Mouse (Mus musculus): ENCODE measurements around the gene Grm8. TPM values are rescaled to one million over a fixed set of nuclear protein-coding genes. Genes with fewer than 3 reads are reported as not detected.
A peak's percentile ranks its signal among the peaks of the same experiment; 100 is the strongest.

Gene Grm8
- polyA plus RNA-seq, 1 experiment from 2014 or later = 1.9 TPM

DNA sequence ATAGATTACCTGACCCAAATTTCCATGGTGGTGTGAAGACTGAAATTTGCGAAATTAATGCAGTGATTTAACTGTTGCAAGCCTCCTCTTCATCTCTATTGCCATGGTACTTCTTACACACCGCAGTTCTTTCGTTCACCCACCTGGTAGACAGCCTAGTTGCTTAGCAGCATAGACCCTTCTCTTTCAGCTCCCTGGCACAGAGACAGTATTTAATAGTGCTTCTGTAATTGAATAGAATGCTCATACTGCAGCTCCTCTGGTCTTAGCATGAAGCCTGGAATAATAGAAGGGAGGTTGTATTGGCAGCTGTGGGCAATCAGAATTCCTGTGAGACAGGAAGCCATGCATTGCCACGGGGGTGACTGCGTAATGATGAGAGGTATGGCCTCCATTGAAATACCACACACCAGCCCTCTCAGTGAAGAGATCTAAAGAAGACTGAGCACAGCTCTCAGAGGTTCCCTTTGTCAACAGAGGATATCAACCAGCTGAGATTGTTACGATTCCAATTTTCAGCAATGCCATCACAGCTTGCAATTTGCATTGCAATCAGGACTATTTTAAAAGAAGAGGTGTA is 178.6 kb downstream of the Grm8 start:
- no peak overlapping the region for H3K4me2 ChIP-seq (replicated peaks; ENCODE audit: low read depth, low read length)
- H3K4me1 ChIP-seq (replicated peaks; ENCODE audit: control insufficient read depth, insufficient read depth, low read length) = no peaks in the 10 kb centered on the region
- ATAC-seq (ENCODE audit: low FRiP score) (no peak), DNase-seq (ENCODE audit: low spot score) (no peak)
- H3K36me3 ChIP-seq (ENCODE audit: control insufficient read depth, insufficient read depth, low read length) = no peaks in the 10 kb centered on the region
- H3K27me3 ChIP-seq (ENCODE audit: control insufficient read depth, insufficient read depth, low read length) = no peaks in the 10 kb centered on the region
- 82% methylated on average over 6 of the region's 6 CpGs for WGBS
- no peaks in the 10 kb centered on the region for H3K9me3 ChIP-seq (ENCODE audit: control insufficient read depth, low read length)
- no peak overlapping the region for H3K9ac ChIP-seq (ENCODE audit: low read depth, low read length)
- H3K27ac ChIP-seq (ENCODE audit: low read depth, low read length) = no peak overlapping the region
- no peak overlapping the region for H3K4me3 ChIP-seq (ENCODE audit: low read depth, low read length)

DNA sequence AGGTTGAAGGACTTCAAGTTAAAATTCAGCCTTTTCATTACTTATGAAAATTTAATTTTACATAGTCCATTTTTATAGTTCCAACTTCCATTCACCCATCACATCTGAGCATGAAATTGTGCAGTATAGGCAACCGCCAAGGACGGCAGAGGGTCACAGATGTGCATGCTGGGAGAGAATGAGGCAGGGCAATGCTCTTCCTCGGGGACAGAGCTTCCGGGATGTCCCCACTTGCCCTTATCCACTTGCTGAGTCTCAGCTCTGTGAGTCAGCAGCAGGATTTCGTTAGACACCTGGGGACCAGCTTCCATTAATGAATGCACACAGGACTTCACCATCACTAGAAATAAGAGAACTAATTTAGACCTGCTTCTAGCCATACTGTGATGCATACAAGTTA is 183.5 kb downstream of the Grm8 start:
- H3K27ac ChIP-seq (ENCODE audit: low read depth, low read length) = no peak overlapping the region
- no peak overlapping the region for H3K9ac ChIP-seq (ENCODE audit: low read depth, low read length)
- WGBS = 61% methylated on average over 5 of the region's 5 CpGs
- H3K4me3 ChIP-seq (ENCODE audit: low read depth, low read length) = no peak overlapping the region
- no peaks in the 10 kb centered on the region for H3K9me3 ChIP-seq (ENCODE audit: control insufficient read depth, low read length)
- H3K4me1 ChIP-seq (replicated peaks; ENCODE audit: control insufficient read depth, insufficient read depth, low read length) = no peaks in the 10 kb centered on the region
- H3K4me2 ChIP-seq (replicated peaks; ENCODE audit: low read depth, low read length) = no peak overlapping the region
- H3K36me3 ChIP-seq (ENCODE audit: control insufficient read depth, insufficient read depth, low read length) = no peaks in the 10 kb centered on the region
- DNase-seq (ENCODE audit: low spot score) = no peak
- ATAC-seq (ENCODE audit: low FRiP score) = no peak
- H3K27me3 ChIP-seq (ENCODE audit: control insufficient read depth, insufficient read depth, low read length) = no peaks in the 10 kb centered on the region

DNA sequence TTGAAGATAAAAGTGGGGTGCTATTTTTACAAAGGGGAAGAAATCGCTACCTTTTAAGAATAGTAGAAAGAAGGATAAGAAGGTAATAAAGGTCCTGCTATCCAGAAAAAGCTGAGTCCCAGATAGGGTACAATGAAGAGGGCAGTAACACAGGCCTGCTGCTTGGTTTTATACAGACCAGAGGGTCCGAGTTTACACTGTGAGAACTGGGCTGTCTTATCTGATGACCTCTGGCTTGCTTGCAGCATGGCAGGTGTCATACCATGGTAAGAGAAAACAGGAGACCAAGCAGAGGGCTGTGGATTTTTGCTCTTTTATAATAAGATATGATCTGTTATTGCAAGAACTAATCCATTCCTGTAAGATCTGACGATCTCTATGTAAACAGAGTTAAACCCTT is 206.9 kb downstream of the Grm8 start:
- 79% methylated on average over 3 of the region's 3 CpGs for WGBS
- H3K4me2 ChIP-seq (replicated peaks; ENCODE audit: low read depth, low read length) = no peak overlapping the region
- no peaks in the 10 kb centered on the region for H3K36me3 ChIP-seq (ENCODE audit: control insufficient read depth, insufficient read depth, low read length)
- ATAC-seq (ENCODE audit: low FRiP score) (no peak), DNase-seq (ENCODE audit: low spot score) (no peak)
- H3K9ac ChIP-seq (ENCODE audit: low read depth, low read length) = no peak overlapping the region
- no peaks in the 10 kb centered on the region for H3K4me1 ChIP-seq (replicated peaks; ENCODE audit: control insufficient read depth, insufficient read depth, low read length)
- no peaks in the 10 kb centered on the region for H3K9me3 ChIP-seq (ENCODE audit: control insufficient read depth, low read length)
- no peak overlapping the region for H3K4me3 ChIP-seq (ENCODE audit: low read depth, low read length)
- H3K27me3 ChIP-seq (ENCODE audit: control insufficient read depth, insufficient read depth, low read length) = no peaks in the 10 kb centered on the region
- no peak overlapping the region for H3K27ac ChIP-seq (ENCODE audit: low read depth, low read length)

DNA sequence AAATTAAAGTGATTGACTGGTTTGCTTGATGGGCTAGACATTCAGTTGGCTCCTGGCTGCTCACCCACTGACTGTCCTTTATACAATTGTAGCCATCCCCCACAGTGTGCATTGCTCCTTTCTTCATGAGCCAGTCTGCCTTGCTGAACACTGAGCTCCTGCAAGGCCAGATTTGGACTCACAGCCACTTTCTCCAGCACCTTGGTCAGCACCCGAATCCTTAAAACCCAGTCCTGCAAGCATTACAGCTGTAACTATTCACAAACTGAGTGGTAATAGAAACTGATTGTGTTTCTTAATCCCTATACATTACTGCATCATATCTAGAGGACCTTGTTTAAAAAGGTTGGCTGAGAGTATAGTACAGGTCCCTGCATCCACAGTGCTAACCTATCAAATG is 221.7 kb downstream of the Grm8 start:
- H3K9ac ChIP-seq (ENCODE audit: low read depth, low read length) = no peak overlapping the region
- H3K36me3 ChIP-seq (ENCODE audit: control insufficient read depth, insufficient read depth, low read length) = no peaks in the 10 kb centered on the region
- H3K27ac ChIP-seq (ENCODE audit: low read depth, low read length) = no peak overlapping the region
- no peak overlapping the region for H3K4me3 ChIP-seq (ENCODE audit: low read depth, low read length)
- DNase-seq (ENCODE audit: low spot score) (peak; percentile 20), ATAC-seq (ENCODE audit: low FRiP score) (no peak)
- H3K27me3 ChIP-seq (ENCODE audit: control insufficient read depth, insufficient read depth, low read length) = no peaks in the 10 kb centered on the region
- H3K4me2 ChIP-seq (replicated peaks; ENCODE audit: low read depth, low read length) = no peak overlapping the region
- no peaks in the 10 kb centered on the region for H3K4me1 ChIP-seq (replicated peaks; ENCODE audit: control insufficient read depth, insufficient read depth, low read length)
- 82% methylated on average over 1 of the region's 1 CpGs for WGBS
- no peaks in the 10 kb centered on the region for H3K9me3 ChIP-seq (ENCODE audit: control insufficient read depth, low read length)

DNA sequence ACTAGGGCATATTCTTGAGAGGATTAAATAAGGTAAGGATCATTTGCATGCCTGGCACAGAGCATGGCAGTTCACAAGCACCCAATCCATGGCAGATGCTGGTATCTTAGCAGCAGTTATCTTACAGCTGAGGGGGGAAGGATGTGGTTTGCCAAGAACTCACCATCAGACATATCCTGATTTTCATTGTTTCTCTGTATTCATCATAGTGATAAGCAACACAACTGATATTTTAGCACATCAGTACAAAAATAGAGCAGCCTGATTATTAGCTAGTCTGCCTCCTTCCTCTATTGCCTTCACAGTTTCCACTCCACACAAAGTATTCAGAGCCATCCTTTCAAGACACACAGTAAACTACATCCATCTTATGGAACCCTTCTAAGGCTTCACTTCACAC is 230.6 kb downstream of the Grm8 start:
- no peaks in the 10 kb centered on the region for H3K4me1 ChIP-seq (replicated peaks; ENCODE audit: control insufficient read depth, insufficient read depth, low read length)
- H3K9me3 ChIP-seq (ENCODE audit: control insufficient read depth, low read length) = no peaks in the 10 kb centered on the region
- H3K9ac ChIP-seq (ENCODE audit: low read depth, low read length) = no peak overlapping the region
- H3K27ac ChIP-seq (ENCODE audit: low read depth, low read length) = no peak overlapping the region
- no peaks in the 10 kb centered on the region for H3K36me3 ChIP-seq (ENCODE audit: control insufficient read depth, insufficient read depth, low read length)
- no peaks in the 10 kb centered on the region for H3K27me3 ChIP-seq (ENCODE audit: control insufficient read depth, insufficient read depth, low read length)
- H3K4me3 ChIP-seq (ENCODE audit: low read depth, low read length) = no peak overlapping the region
- no peak overlapping the region for H3K4me2 ChIP-seq (replicated peaks; ENCODE audit: low read depth, low read length)
- no peak for DNase-seq (ENCODE audit: low spot score)
- no peak for ATAC-seq (ENCODE audit: low FRiP score)

DNA sequence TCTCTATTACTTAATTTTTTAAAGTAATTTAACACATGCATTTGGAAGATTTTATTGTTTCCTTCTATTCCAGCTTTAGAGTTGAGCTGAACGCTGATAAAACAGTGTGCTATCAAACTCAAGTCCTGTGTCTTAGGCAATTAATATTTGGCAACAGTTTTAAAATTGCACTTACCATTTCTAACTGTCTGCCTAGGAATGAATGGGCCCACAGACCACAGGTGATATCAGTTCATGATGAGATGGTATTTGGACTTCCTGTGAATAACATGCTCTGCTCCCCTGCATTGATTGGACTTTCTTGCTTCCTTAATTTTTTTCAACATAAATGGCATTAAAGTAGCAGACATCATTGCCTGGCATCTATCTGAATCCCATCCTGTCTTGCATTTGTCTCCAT is 232.8 kb downstream of the Grm8 start:
- no peaks in the 10 kb centered on the region for H3K27me3 ChIP-seq (ENCODE audit: control insufficient read depth, insufficient read depth, low read length)
- WGBS = 94% methylated on average over 1 of the region's 1 CpGs
- ATAC-seq (ENCODE audit: low FRiP score) (no peak), DNase-seq (ENCODE audit: low spot score) (no peak)
- no peak overlapping the region for H3K27ac ChIP-seq (ENCODE audit: low read depth, low read length)
- H3K4me1 ChIP-seq (replicated peaks; ENCODE audit: control insufficient read depth, insufficient read depth, low read length) = no peaks in the 10 kb centered on the region
- H3K9ac ChIP-seq (ENCODE audit: low read depth, low read length) = no peak overlapping the region
- no peaks in the 10 kb centered on the region for H3K36me3 ChIP-seq (ENCODE audit: control insufficient read depth, insufficient read depth, low read length)
- no peak overlapping the region for H3K4me2 ChIP-seq (replicated peaks; ENCODE audit: low read depth, low read length)
- H3K4me3 ChIP-seq (ENCODE audit: low read depth, low read length) = no peak overlapping the region
- no peaks in the 10 kb centered on the region for H3K9me3 ChIP-seq (ENCODE audit: control insufficient read depth, low read length)

DNA sequence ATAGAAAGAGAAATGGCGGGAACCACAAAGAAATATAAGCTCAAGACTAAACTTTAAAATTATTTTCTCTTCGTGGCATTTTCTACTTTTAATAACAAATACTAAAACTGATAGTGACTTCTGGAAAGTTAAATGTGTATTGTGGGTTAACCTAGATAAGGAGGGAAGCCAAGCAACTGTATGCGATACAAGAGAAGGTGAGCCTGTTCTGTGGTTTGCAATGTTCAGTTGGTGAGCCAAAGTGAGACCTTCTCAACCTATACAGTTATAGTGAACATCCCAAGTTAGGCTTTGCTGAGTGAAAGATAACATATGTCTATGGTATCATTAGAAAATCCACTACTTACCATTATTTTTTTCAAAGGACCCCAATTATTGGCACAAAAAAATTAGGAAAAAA is 233.6 kb downstream of the Grm8 start:
- H3K4me3 ChIP-seq (ENCODE audit: low read depth, low read length) = no peak overlapping the region
- no peaks in the 10 kb centered on the region for H3K9me3 ChIP-seq (ENCODE audit: control insufficient read depth, low read length)
- no peak for ATAC-seq (ENCODE audit: low FRiP score)
- no peak overlapping the region for H3K9ac ChIP-seq (ENCODE audit: low read depth, low read length)
- 84% methylated on average over 3 of the region's 3 CpGs for WGBS
- no peaks in the 10 kb centered on the region for H3K4me1 ChIP-seq (replicated peaks; ENCODE audit: control insufficient read depth, insufficient read depth, low read length)
- no peaks in the 10 kb centered on the region for H3K27me3 ChIP-seq (ENCODE audit: control insufficient read depth, insufficient read depth, low read length)
- no peak overlapping the region for H3K27ac ChIP-seq (ENCODE audit: low read depth, low read length)
- H3K4me2 ChIP-seq (replicated peaks; ENCODE audit: low read depth, low read length) = no peak overlapping the region
- no peak for DNase-seq (ENCODE audit: low spot score)
- H3K36me3 ChIP-seq (ENCODE audit: control insufficient read depth, insufficient read depth, low read length) = no peaks in the 10 kb centered on the region

DNA sequence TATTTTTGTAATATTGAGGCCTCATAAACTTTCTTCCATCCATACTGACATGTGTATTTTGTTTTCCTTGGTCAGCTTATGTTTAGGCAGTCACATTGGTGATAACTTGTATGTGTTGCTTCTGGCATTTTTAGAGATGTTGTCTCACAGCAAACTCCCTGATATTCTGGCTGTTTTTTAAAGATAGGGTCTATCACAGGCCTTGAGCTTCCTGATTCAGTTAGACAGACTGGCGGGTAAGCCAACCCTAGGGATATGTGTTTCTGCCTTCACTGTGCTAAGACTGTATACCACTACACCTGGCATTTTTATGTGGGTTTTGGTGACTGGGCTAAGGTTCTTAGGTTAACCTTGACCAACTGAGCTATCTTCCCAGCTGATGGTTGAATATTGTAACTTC is 239.8 kb downstream of the Grm8 start:
- no peak overlapping the region for H3K4me2 ChIP-seq (replicated peaks; ENCODE audit: low read depth, low read length)
- no peaks in the 10 kb centered on the region for H3K9me3 ChIP-seq (ENCODE audit: control insufficient read depth, low read length)
- no peaks in the 10 kb centered on the region for H3K27me3 ChIP-seq (ENCODE audit: control insufficient read depth, insufficient read depth, low read length)
- DNase-seq (ENCODE audit: low spot score) (no peak), ATAC-seq (ENCODE audit: low FRiP score) (no peak)
- no peak overlapping the region for H3K27ac ChIP-seq (ENCODE audit: low read depth, low read length)
- 96% methylated on average over 1 of the region's 1 CpGs for WGBS
- no peak overlapping the region for H3K9ac ChIP-seq (ENCODE audit: low read depth, low read length)
- no peaks in the 10 kb centered on the region for H3K4me1 ChIP-seq (replicated peaks; ENCODE audit: control insufficient read depth, insufficient read depth, low read length)
- no peak overlapping the region for H3K4me3 ChIP-seq (ENCODE audit: low read depth, low read length)
- no peaks in the 10 kb centered on the region for H3K36me3 ChIP-seq (ENCODE audit: control insufficient read depth, insufficient read depth, low read length)

DNA sequence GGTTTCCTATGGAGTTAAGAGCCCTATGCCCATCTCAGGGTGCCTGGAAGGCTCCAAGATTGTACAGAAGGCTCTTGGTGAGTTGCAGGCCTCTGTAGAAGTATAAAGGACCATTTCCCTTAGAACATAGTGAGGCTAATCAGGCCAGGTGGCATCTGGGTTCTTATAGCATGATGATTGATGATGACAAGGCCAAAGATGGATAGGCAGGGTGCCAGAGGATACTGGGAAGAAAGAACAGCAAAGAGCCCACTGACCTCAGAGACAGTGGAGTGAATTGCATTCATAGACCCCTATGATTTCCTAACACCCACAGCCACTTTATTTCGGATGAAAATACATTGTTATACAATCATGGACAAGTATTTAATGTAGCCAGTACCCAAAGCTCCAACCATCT is 242.1 kb downstream of the Grm8 start:
- Histone ChIP-seq H3K27ac (ENCODE audit: low read depth, low read length) (no peak overlapping the region), H3K36me3 (ENCODE audit: control insufficient read depth, insufficient read depth, low read length) (no peaks in the 10 kb centered on the region), H3K9me3 (ENCODE audit: control insufficient read depth, low read length) (no peaks in the 10 kb centered on the region), H3K4me3 (ENCODE audit: low read depth, low read length) (no peak overlapping the region), H3K4me1 (replicated peaks; ENCODE audit: control insufficient read depth, insufficient read depth, low read length) (no peaks in the 10 kb centered on the region), H3K4me2 (replicated peaks; ENCODE audit: low read depth, low read length) (no peak overlapping the region), H3K9ac (ENCODE audit: low read depth, low read length) (no peak overlapping the region), H3K27me3 (ENCODE audit: control insufficient read depth, insufficient read depth, low read length) (no peaks in the 10 kb centered on the region)
- ATAC-seq (ENCODE audit: low FRiP score) = no peak
- WGBS = 65% methylated on average over 1 of the region's 1 CpGs
- DNase-seq (ENCODE audit: low spot score) = no peak
